Mouse (Mus musculus): ENCODE results near the gene Sp6.

Gene Sp6

DNA sequence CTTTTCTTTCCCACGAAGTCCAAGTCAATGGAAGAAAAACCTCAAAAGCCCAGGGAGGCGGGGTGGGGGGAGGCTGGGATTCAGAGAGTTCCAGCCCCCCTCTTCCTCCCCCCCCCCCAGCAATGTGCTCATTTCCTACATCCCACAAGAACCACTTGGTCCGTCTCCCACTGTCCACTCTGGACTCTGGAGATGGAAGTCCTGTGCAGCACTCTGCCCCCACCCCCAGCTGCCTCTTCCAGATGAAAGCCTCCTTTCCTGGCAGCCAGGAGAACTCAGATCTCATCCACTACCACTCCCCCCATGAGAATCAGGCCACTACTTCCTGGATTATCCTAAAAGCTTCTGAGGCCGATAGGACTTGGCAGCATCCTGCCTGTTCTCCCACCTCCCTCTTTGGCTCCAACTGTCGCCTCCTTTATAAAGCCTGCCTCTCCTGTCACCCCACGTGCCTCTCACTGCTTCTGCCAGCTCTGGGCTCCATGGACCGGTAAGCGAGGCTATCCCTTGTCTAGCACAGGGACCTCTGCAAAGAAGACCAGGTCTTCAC, at the start of gene Sp6:
Sp6 (plus strand) TSS at position 274 of the 550 bp plus-strand sequence.
- DNase-seq, result no peak

DNA sequence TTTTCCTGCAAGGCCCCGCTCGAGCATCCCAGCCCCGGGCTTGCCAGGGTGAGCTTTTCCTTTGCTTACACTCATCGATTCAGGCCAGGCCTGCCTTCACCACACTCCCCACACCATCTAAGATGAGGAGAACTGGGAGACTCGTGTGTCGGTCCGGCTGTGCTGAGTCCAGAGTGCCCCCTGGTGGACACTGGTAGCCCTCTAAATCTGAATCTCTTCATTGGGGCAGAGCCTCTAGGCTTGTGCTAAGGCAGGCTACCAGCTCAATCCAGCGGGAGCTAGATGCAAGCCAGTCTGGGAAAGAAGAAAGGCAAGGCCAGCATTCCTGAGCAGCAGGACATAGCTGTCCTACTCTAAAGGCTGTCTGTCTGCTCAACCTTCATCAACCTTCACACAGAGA, 49.6 kb upstream of the Sp6 start:
- DNase-seq, result peak; percentile 97

DNA sequence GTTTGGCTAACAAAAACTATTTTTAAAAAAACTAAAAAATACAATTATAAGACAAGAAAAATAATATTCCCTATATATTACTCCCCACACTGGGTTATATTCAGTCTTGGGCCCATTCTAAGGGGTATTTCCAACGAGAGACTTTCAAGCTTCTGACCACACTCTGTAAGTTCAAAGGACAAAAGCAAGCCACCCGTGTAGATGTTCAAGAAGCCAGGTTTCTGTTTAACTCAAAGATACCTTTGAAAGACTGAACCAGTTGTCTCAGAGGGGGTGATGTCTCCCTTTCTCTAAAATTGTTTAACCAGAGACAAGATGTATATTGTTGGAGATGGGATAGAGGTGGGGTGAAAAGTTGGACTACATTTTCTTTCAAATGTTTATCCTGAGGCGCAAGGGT, 47.0 kb upstream of the Sp6 start:
- DNase-seq, result no peak

- DNase-seq, result no peak
Observed at GRCm38 (mm10) chr11:96966914-96967543, 46.2 kb upstream of the Sp6 start.

DNA sequence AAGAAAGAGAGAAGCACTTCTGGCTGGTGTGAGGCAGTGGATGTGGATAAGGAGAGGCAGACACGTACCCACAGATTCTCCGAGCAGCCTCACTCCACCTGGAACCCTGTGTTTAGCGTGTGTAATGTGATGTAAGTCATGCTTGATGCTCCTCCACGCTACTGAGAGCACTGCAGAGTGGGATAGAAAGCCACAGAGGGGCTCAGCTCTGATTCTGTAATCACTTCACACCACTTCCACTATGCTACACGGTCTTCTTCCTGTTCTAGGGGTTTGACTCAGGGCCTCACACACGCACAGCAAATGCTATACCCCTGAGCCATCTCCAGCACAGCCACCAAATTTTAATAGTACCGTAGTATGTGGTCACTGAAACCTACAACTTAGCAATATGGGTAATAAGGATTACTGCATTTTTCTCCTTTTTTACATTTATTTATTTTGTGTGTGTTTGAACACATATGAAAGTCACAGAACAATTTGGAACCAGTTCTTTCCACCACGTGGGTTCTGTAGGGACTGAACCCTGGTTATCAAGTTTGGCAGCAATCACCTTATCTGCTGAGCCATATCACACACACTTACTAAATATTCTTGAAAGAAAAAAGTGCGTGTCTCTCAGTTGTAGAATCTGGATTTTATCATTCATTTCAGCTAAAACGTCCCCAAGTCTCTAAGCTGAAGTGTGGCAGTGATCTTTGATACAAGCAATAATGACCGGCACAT, 45.5 kb upstream of the Sp6 start:
- no peak for DNase-seq

- no peak for DNase-seq
Observed at GRCm38 (mm10) chr11:96968476-96968875, 44.7 kb upstream of the Sp6 start.

DNA sequence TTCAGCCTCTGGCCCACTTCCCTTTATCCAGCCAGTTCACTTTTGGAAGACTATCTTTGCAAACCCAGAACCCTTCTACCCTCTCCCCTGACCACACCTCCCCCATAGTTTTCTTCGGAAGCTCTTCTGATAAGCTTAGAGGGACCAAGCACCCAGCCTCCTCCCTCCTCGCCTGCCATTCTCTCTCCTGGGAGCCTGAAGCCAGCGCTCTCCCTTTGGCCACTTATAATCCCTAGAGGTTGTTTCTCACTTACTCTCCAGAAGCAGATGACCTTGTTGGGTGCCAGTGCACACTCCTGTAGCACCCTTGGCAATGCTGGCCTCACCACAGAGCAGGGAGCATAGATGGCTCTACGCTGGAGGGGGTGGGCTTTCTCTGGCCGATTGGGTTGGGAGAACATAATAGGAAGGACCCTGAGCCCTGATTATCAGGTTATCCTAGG, 43.9 kb upstream of the Sp6 start:
- DNase-seq, result no peak

GRCm38 (mm10) chr11:96969746-96970145, 43.4 kb upstream of the Sp6 start:
- peak; percentile 75 for DNase-seq

GRCm38 (mm10) chr11:96970341-96970740, 42.9 kb upstream of the Sp6 start:
- DNase-seq, result no peak

GRCm38 (mm10) chr11:96972906-96973305, 40.3 kb upstream of the Sp6 start:
- DNase-seq, result no peak

GRCm38 (mm10) chr11:96973426-96973964, 39.7 kb upstream of the Sp6 start:
- DNase-seq, result no peak

- DNase-seq, result no peak
Observed at GRCm38 (mm10) chr11:96974813-96975212, 38.4 kb upstream of the Sp6 start.

DNA sequence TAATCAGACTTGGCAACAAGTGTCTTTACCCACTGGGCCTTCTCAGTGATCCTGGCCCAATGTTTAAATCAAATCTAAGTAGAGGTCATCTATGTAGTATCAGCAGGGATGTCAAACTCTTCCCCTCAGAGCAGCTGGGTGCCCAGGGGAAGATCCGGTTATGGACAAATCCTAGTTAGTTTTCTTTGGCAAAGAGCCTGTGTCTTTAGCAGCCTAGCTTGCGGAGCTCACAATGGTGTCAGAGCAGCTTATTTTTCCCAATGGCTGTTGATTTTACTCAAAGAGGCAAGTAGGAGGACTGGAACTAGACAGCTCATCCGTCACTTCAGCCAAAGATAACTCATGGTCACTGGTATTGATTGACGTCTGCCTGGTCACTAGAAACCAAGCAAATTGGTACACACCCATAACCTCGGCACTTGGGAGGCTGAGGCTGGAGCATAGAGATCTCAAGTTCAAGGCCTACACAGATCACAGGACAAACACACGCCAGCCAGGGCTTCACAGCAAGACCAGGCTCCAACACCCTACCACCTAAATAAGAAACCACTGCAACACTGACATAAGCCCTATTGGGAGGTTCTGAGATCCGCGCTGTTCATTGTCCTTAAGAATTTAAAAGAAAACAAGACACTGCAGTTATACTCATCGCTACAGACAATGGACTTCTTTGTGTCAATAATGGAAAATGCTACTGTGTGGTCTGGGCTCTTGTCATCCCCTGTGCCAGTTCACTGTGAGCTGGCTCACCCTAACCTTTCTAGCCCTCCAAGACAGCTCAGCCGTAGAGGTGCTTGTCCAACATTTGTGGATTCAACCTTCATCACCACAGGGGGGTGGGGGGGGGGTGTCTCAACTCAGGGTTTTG, 37.4 kb upstream of the Sp6 start:
- DNase-seq, result no peak

GRCm38 (mm10) chr11:96976379-96976687, 36.9 kb upstream of the Sp6 start:
- no peak for DNase-seq

- DNase-seq, result peak; percentile 93
Observed at GRCm38 (mm10) chr11:96976911-96977591, 36.1 kb upstream of the Sp6 start.

DNA sequence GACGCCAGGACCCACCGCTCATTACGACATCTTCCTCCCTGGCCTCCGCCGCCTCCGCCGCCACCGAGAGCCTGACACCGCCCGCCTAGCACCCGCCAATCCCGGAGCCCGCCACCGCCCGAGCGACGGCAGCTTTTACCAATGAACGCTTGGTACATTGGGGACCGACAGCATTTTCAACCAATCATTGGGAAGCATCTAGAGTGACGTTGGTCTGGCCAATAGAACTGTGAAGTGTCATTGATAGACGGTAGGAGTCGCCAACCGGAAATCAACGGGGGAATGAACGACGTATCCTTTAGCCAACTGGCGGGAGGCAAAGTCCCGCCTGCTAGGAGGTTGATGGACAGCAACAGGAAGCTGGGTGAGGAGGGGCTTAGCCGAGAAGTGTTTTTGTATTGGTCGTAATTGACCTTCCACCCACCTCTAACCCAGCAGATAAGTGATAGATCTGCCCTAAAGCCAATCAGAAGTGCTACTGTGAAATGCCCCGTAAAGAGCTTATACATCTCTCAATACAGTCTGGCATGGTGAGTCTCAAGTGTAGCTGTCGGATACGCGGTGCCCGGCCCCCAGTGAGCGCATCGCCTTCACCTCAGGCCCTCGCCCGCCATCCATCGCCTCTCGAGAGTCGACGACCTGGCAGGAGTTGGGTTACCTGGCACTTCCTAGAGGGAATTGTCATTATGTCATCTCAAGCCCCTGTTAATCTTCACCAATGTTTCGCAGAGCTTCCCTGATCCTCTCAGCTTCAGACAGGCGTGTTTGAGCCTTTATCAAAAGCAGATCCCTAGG, 35.4 kb upstream of the Sp6 start:
- DNase-seq, result peak; percentile 99

- no peak for DNase-seq
Observed at GRCm38 (mm10) chr11:96978401-96979246, 34.6 kb upstream of the Sp6 start.

- no peak for DNase-seq
Observed at GRCm38 (mm10) chr11:96979329-96979728, 33.9 kb upstream of the Sp6 start.

DNA sequence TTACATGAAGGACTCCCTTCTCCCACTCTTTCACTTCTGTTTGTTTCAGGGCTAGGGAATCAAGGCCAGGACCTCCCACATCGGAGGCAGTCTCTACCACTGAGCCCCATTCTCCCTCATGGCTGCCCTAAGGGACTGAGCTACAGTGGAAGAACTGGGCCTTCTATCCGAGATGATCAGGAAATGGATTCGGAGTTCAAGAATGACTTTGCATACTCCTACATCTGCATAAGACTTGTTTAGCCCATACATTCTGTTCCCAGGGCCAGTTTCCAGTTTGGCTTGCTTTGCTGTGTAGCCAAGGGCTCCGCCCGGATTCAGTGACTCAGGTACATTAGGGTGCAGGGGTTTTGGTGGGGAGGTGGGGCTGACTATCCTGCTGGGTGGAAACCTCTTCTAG, 33.2 kb upstream of the Sp6 start:
- DNase-seq, result no peak

DNA sequence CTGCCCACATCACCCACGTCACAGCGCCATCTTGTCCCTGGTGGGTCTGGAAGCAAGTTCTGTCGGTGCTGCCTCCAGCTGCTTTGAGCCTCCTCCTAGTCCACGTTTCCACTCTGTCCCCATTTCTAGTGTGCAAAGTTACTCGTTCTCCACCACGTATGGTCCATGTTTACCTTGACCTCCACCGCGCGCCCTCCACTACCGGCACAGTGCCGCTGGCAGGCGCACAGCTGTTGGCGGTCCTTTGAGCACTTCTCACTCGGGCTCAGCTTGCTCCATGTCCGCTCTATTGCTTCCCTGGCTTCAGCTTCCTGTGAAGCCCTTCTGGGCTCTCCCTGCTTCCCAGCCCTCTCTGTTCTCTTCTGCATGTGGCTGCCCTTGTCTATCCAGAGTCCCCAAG, 31.7 kb upstream of the Sp6 start:
- DNase-seq, result no peak

DNA sequence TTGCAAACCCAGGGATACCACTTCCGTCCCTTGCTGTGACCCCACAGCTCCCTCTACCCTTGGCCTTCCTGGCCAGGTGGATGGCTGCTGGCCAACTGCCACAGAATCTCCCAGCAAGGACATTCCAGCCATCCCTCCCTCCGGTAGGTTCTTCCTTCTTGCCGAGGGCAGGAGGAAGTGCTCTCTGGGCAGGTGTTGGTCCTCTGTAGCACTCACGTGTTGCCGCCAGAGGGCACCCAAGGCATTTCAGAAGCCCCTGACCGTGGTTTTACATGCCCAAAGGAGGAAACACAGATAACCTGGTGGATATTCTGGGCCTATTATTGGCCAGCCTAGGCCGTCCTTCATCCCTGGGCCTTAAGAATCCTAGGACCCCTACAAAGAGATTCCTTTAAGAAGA, 30.8 kb upstream of the Sp6 start:
- DNase-seq, result peak; percentile 89
